Mouse (Mus musculus) embryo, embryonic 9.5 days (tissue): ENCODE measurements at regions not wholly inside any gene's neighbourhood (a gene's known extent, or its start where the extent isn't known, plus 50 kb on each side); places are given as distances from the start of the nearest gene placed in this dataset.

Source experiments
- DNase-seq: peaks from one replicate; pipeline ENCODE4 v3.0.0-alpha.2; 2017; ENCODE audit errors: extremely low spot score

DNA sequence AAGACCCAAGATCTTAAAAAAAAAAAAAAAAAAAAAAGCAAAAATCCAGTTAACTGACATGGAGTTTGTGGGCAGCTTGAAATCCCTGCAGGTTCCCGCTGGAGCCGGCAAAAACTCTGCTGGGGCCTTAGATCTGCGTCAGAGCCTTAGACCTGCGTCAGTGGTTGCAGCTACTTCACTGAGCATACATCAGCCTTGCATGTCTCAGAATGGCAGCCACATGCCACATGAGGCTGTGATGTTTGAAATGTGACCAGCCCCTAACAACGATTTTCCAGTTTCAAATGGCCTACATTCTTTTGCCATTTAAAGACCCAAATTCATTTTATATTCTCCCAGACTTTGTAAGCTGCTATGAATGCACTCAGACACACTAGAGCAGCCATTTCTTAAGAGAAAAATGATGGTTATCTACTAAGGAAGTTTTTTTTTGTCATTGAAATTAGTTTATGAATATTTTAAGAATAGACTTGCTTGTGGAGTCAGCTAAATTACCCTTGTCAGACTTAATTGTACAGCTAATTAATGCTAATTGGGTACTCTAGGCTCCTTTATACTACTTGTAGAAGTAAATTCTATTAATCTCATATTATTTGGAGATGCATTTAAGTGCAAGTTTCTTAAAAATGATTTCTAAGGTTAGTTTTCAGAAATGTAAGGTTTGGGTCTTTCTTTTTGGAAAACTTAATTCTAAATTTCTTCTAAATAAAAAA, 70.8 kb downstream of the Toporsl start:
- no peak for DNase-seq

- DNase-seq = no peak
Measured at GRCm38 (mm10) chr4:52709563-52709962, 104.8 kb upstream of the Olfr275 start.

DNA sequence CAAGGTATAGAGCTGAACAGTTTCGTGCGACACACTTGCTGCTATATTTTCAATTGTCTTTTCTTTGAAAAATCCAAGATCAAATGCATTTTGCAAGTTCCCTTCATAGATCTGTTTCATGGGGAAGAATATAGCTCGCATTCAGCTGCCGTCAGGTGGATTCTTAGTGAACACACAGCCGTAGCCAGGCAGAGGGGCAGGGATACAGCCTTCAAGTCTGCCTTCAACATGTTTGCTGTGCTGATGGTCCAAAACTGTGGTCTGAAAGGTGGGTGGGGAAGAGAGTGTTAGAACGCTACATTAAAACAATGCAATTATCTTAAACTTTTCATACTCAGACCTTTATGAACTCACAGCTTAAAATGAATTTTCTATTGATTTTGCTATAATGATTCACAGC, 88.2 kb upstream of the Olfr275 start:
- DNase-seq = no peak

GRCm38 (mm10) chr4:52726625-52727297, 87.6 kb upstream of the Olfr275 start:
- DNase-seq = peak; percentile 46

- DNase-seq = no peak
Measured at GRCm38 (mm10) chr4:52733141-52733540, 81.3 kb upstream of the Olfr275 start.

- no peak for DNase-seq
Measured at GRCm38 (mm10) chr4:52739543-52740474, 74.6 kb upstream of the Olfr275 start.

DNA sequence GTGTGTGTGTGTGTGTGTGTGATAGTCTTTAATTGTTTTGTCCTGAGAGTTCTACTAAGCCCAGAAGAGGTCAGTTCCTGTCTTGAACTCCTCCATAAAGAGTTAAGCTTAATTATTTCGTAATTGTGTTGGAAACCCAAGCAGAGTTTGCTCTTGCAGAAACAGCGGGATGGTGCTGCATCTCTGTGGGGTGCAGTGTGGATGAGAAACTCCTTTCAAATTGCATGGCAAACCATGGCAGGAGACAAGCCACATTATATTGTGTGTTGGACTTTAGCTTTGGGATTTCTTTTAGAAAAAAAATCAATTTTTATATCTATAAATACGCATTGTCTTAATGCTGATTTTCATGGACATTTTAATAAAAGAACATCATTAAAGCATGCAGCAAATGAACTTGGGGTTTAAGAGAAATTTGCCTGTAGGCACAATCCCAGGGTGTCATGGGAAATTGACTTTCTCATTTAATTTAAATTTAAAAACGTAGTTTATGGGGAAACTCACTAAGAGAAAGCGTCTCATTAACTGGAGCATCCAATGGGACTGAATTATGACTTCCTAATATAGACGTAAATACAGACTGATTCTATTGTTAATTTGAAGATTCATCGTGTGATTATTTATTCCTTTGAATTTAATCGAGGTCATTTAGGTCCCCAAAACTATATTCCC, 61.4 kb upstream of the Olfr275 start:
- no peak for DNase-seq
